Comparison of ENCODE assay signal across 8 mouse cellular contexts in genomic region chr19:25610411-25611111, GRCm38 (mm10). TPM values are rescaled to one million over a fixed set of nuclear protein-coding genes. Genes with fewer than 3 reads are reported as not detected.
DNase-seq lines count a peak whose midpoint lies in the region; ATAC-seq lines count a peak whose summit lies in the region.

No protein-coding gene starts in this region.

- H3K4me2 ChIP-seq in forebrain, embryonic 13.5 days: peak overlapping the region; percentile 64
- H3K4me2 ChIP-seq in limb, embryonic 12.5 days: peak overlapping the region; percentile 83

- peaks cover 98% of the 10 kb centered on the region for H3K27me3 ChIP-seq in heart, embryonic 10.5 days (ENCODE audit: insufficient read depth, poor library complexity, severe bottlenecking)
- peaks cover 90% of the 10 kb centered on the region for H3K27me3 ChIP-seq in forebrain, embryonic 13.5 days
- H3K27me3 ChIP-seq in limb, embryonic 12.5 days: peaks cover 97% of the 10 kb centered on the region

- ATAC-seq in forebrain, embryonic 13.5 days: peak; percentile 64
- ATAC-seq in limb, embryonic 12.5 days (ENCODE audit: insufficient number of reproducible peaks, insufficient read depth, low FRiP score, low TSS enrichment, low read depth): no peak

- DNase-seq in heart, embryonic 10.5 days (ENCODE audit: low spot score): no peak
- DNase-seq in heart, adult 18-20 months: no peak
- peak; percentile 77 for DNase-seq in ES-CJ7 (ENCODE audit: low read depth, low spot score)
- peak; percentile 47 for DNase-seq in retina, embryonic 14.5 days (ENCODE audit: low spot score)
- no peak for DNase-seq in frontal cortex, adult 2 months (ENCODE audit: extremely low spot score in 1 of 2, low spot score in 1 of 2)
- DNase-seq in thymus, postnatal 0 days (ENCODE audit: low spot score): no peak

- under 1% methylated on average over 66 of the region's 71 CpGs for WGBS in heart, embryonic 10.5 days
- WGBS in forebrain, embryonic 13.5 days: under 1% methylated on average over 57 of the region's 71 CpGs
- under 1% methylated on average over 65 of the region's 71 CpGs for WGBS in limb, embryonic 12.5 days

- no peaks in the 10 kb centered on the region for H3K9me3 ChIP-seq in heart, embryonic 10.5 days
- no peaks in the 10 kb centered on the region for H3K9me3 ChIP-seq in forebrain, embryonic 13.5 days (replicated peaks)
- H3K9me3 ChIP-seq in limb, embryonic 12.5 days: no peaks in the 10 kb centered on the region

- 0 out of 2 replicates have a peak overlapping the region, but pooled peaks have one; percentile 6 for H3K27ac ChIP-seq in heart, embryonic 10.5 days
- H3K27ac ChIP-seq in forebrain, embryonic 13.5 days: peak overlapping the region; percentile 82
- no peak overlapping the region for H3K27ac ChIP-seq in limb, embryonic 12.5 days

- H3K4me1 ChIP-seq in heart, embryonic 10.5 days: peaks cover 29% of the 10 kb centered on the region
- peaks cover 63% of the 10 kb centered on the region for H3K4me1 ChIP-seq in forebrain, embryonic 13.5 days
- H3K4me1 ChIP-seq in limb, embryonic 12.5 days (replicated peaks): peaks cover 55% of the 10 kb centered on the region

- H3K36me3 ChIP-seq in heart, embryonic 10.5 days: no peaks in the 10 kb centered on the region
- no peaks in the 10 kb centered on the region for H3K36me3 ChIP-seq in forebrain, embryonic 13.5 days (ENCODE audit: poor library complexity, severe bottlenecking)
- no peaks in the 10 kb centered on the region for H3K36me3 ChIP-seq in limb, embryonic 12.5 days

- peak overlapping the region; percentile 83 for H3K9ac ChIP-seq in forebrain, embryonic 13.5 days
- H3K9ac ChIP-seq in limb, embryonic 12.5 days (replicated peaks): peak overlapping the region; percentile 56

- peak overlapping the region; percentile 64 for H3K4me3 ChIP-seq in heart, embryonic 10.5 days
- peak overlapping the region; percentile 55 for H3K4me3 ChIP-seq in forebrain, embryonic 13.5 days
- peak overlapping the region; percentile 46 for H3K4me3 ChIP-seq in limb, embryonic 12.5 days (replicated peaks)

RNA-seq across cellular contexts. Expression of gene Dmrt3, which starts 0.5 kb away (rescaled TPM):
- polyA plus RNA-seq in heart, embryonic 10.5 days (2016; fragmentation: Nextera tagmentation; extraction: Ambion mirVana): not detected in 2 replicates
- under 1 TPM in 1 of 2 experiments, not detected in 1; 0.15 TPM for total RNA-seq in heart, adult 18-20 months (2021)
- polyA plus RNA-seq in forebrain, embryonic 13.5 days (2015; fragmentation: Nextera tagmentation; extraction: Ambion mirVana): 6.7 and 7.8 TPM in 2 replicates
- 0.46 and 0.96 TPM in 2 replicates for polyA plus RNA-seq in limb, embryonic 12.5 days (2016; fragmentation: Nextera tagmentation; extraction: Ambion mirVana)
- not detected in 2 replicates for polyA plus RNA-seq in frontal cortex, adult 2 months (2012; rRNA removed)
- polyA plus RNA-seq in thymus, postnatal 0 days (2015; fragmentation: Nextera tagmentation; extraction: Ambion mirVana): 2.0 and 2.3 TPM in 2 replicates

Comparison
In these comparisons a context has a peak if more than half of its experiments do, and no peak if none do; other contexts are left out.
1. DNase-seq: peak in ES-CJ7 (single experiment) and retina, embryonic 14.5 days (single experiment); none in heart, embryonic 10.5 days (single experiment), heart, adult 18-20 months (0 of 2), frontal cortex, adult 2 months (0 of 2) and thymus, postnatal 0 days (single experiment).
2. Peak in every context shown above with its lines, with median percentiles within 50 percentile points of each other: H3K4me3 ChIP-seq.